Comparison of ENCODE assay signal across 21 mouse cellular contexts in genomic region chr13:6446976-6447375, GRCm38 (mm10).
DNase-seq lines count a peak whose midpoint lies in the region; TF ChIP-seq lines count a peak whose summit lies in the region.
"Had no signal": no experiment of that assay in that cellular context is flagged by ENCODE, and none has a peak within 500 bp of the region (broad histone marks: within the 10 kb centered on the region; RNA-seq: fewer than 3 reads in every experiment).

No protein-coding gene starts in this region.

- H3K36me3 ChIP-seq in heart, adult 2 months (ENCODE audit: control insufficient read depth, insufficient read depth, low read length) = no peaks in the 10 kb centered on the region
- H3K36me3 ChIP-seq: G1E had no signal

- no peaks in the 10 kb centered on the region for H3K27me3 ChIP-seq in heart, adult 2 months (ENCODE audit: control insufficient read depth, insufficient read depth, low read length)
- H3K27me3 ChIP-seq: CH12.LX, Patski had no signal

- no peak overlapping the region for H3K4me3 ChIP-seq in heart, adult 2 months

- peak; percentile 2 for DNase-seq in embryo, embryonic 10 days (ENCODE audit: low spot score)
- DNase-seq in embryo, embryonic 10.5 days (ENCODE audit: low spot score) = no peak
- peak; percentile 53 for DNase-seq in 3T3-L1 (ENCODE audit: low read depth, low spot score)
- DNase-seq in Muller cell, postnatal 12 days (ENCODE audit: inconsistent ontology term) = peak; percentile 75
- DNase-seq in frontal cortex, postnatal 25 days (ENCODE audit: low spot score in 2 of 2) = no peak
- DNase-seq in heart, adult 2 months = no peak
- DNase-seq: adrenal gland, adult 2 months; adrenal gland, adult 8-10 months; adrenal gland, postnatal 10 days; adrenal gland, postnatal 14 days; adrenal gland, postnatal 25 days; adrenal gland, postnatal 36 days; B cell, adult 2 months; cerebellum, adult 11 months; cerebellum, adult 11-12 months; cerebellum, adult 18-20 months; cerebellum, adult 2 months; cerebellum, adult 8-10 months had no signal

- TF ChIP-seq POLR2A in heart, adult 2 months (IDR thresholded peaks at IDR 0.05; ENCODE audit: insufficient read depth, low read depth, low read length) = no peak

- no peak overlapping the region for H3K9ac ChIP-seq in heart, adult 2 months (ENCODE audit: low read depth, low read length)

- TF ChIP-seq CTCF in heart, adult 2 months (IDR thresholded peaks at IDR 0.05) = no peak

- H3K4me1 ChIP-seq in heart, adult 2 months (ENCODE audit: control insufficient read depth, insufficient read depth, low read length) = no peaks in the 10 kb centered on the region

- no peaks in the 10 kb centered on the region for H3K79me2 ChIP-seq in heart, adult 2 months (replicated peaks; ENCODE audit: control insufficient read depth, insufficient read depth, low read length)

- H3K27ac ChIP-seq in heart, adult 2 months = no peak overlapping the region

- no peak for TF ChIP-seq EP300 in heart, adult 2 months (IDR thresholded peaks at IDR 0.05; ENCODE audit: insufficient read depth, low read depth, low read length)

- intact Hi-C loops in heart, adult 2 months (cut with DNase I) = no loop called here

Comparison
In these comparisons a context has a peak if more than half of its experiments do, and no peak if none do; other contexts are left out.
1. DNase-seq: peak in embryo, embryonic 10 days (single experiment), 3T3-L1 (single experiment) and Muller cell, postnatal 12 days (single experiment); none in embryo, embryonic 10.5 days (single experiment), frontal cortex, postnatal 25 days (0 of 2) and heart, adult 2 months (0 of 2).